Mouse (Mus musculus) frontal cortex, postnatal 36 days (tissue): Measurements from ENCODE around the gene Gm35134.
"Not testable (repeated sequence)": the region's sequence is repeated elsewhere in the genome, so short reads cannot be mapped to it uniquely, and the experiment has no call there.

Source experiments
- DNase-seq, 2 experiments: peaks; one replicate each; pipeline ENCODE4 v3.0.0; 2022; ENCODE audit warnings: low spot score in 2 of 2

The Gm35134 gene

GRCm38 (mm10) chrY:19112707-19113106, at the start of gene Gm35134:
Gene Gm35134 (plus strand): TSS chrY:19113007.
- DNase-seq: not testable (repeated sequence)
